Mouse (Mus musculus): Measurements from ENCODE around the gene Kazn. TPM values are rescaled to one million over a fixed set of nuclear protein-coding genes. Genes with fewer than 3 reads are reported as not detected.
A peak's percentile ranks its signal among the peaks of the same experiment; 100 is the strongest.

Kazn gene
- total and polyA plus RNA-seq, 3 experiments, result 0.11 TPM; not detected in 2

GRCm38 (mm10) chr4:142193151-142193578, 46.0 kb downstream of the Kazn start:
- no peaks in the 10 kb centered on the region for H3K4me1 ChIP-seq (ENCODE audit: insufficient read depth, low read depth, low read length)
- H3K4me3 ChIP-seq (ENCODE audit: low read depth, low read length), result no peak overlapping the region
- DNase-seq (ENCODE audit: low spot score) (no peak), ATAC-seq (ENCODE audit: extremely low read depth, insufficient number of reproducible peaks, low FRiP score, poor library complexity, severe bottlenecking) (no peak)
- no peaks in the 10 kb centered on the region for H3K36me3 ChIP-seq (replicated peaks)
- no peak for TF ChIP-seq GATA2 (IDR thresholded peaks at IDR 0.05; ENCODE audit: borderline replicate concordance, low read depth, low read length)
- no peak for TF ChIP-seq TAL1 (conservative IDR thresholded peaks at IDR 0.05; ENCODE audit: low read depth, low read length)
- H3K9me3 ChIP-seq (replicated peaks), result peaks cover 89% of the 10 kb centered on the region
- H3K27me3 ChIP-seq (ENCODE audit: insufficient read depth, low read length), result no peaks in the 10 kb centered on the region

- H3K27me3 ChIP-seq (ENCODE audit: insufficient read depth, low read length), result no peaks in the 10 kb centered on the region
- ATAC-seq (ENCODE audit: extremely low read depth, insufficient number of reproducible peaks, low FRiP score, poor library complexity, severe bottlenecking) (no peak), DNase-seq (ENCODE audit: low spot score) (no peak)
- peaks cover 96% of the 10 kb centered on the region for H3K9me3 ChIP-seq (replicated peaks)
- TF ChIP-seq POLR2AphosphoS5 (IDR thresholded peaks at IDR 0.05; ENCODE audit: insufficient replicate concordance, low read depth, low read length) (no peak), GATA2 (IDR thresholded peaks at IDR 0.05; ENCODE audit: borderline replicate concordance, low read depth, low read length) (no peak), TAL1 (conservative IDR thresholded peaks at IDR 0.05; ENCODE audit: low read depth, low read length) (no peak), CTCF (IDR thresholded peaks at IDR 0.05; ENCODE audit: low read depth, low read length) (no peak), GATA1 (IDR thresholded peaks at IDR 0.05; ENCODE audit: borderline replicate concordance, low read length) (no peak)
- H3K36me3 ChIP-seq (replicated peaks), result no peaks in the 10 kb centered on the region
- 0 out of 2 replicates have a peak overlapping the region, but pooled peaks have one; percentile 20 for H3K4me3 ChIP-seq (ENCODE audit: low read depth, low read length)
- H3K4me1 ChIP-seq (ENCODE audit: insufficient read depth, low read depth, low read length), result no peaks in the 10 kb centered on the region
Measured at GRCm38 (mm10) chr4:142189960-142190359, 49.2 kb downstream of the Kazn start.

- no peak overlapping the region for H3K4me3 ChIP-seq (ENCODE audit: low read depth, low read length)
- H3K27me3 ChIP-seq (ENCODE audit: insufficient read depth, low read length), result no peaks in the 10 kb centered on the region
- H3K9me3 ChIP-seq (replicated peaks), result peaks cover 98% of the 10 kb centered on the region
- TF ChIP-seq POLR2AphosphoS5 (IDR thresholded peaks at IDR 0.05; ENCODE audit: insufficient replicate concordance, low read depth, low read length) (no peak), GATA2 (IDR thresholded peaks at IDR 0.05; ENCODE audit: borderline replicate concordance, low read depth, low read length) (no peak), CTCF (IDR thresholded peaks at IDR 0.05; ENCODE audit: low read depth, low read length) (no peak), TAL1 (conservative IDR thresholded peaks at IDR 0.05; ENCODE audit: low read depth, low read length) (no peak), GATA1 (IDR thresholded peaks at IDR 0.05; ENCODE audit: borderline replicate concordance, low read length) (no peak)
- no peaks in the 10 kb centered on the region for H3K36me3 ChIP-seq (replicated peaks)
- no peaks in the 10 kb centered on the region for H3K4me1 ChIP-seq (ENCODE audit: insufficient read depth, low read depth, low read length)
- DNase-seq (ENCODE audit: low spot score) (no peak), ATAC-seq (ENCODE audit: extremely low read depth, insufficient number of reproducible peaks, low FRiP score, poor library complexity, severe bottlenecking) (no peak)
Measured at GRCm38 (mm10) chr4:142188501-142188900, 50.7 kb downstream of the Kazn start.

- Histone ChIP-seq H3K27me3 (ENCODE audit: insufficient read depth, low read length) (no peaks in the 10 kb centered on the region), H3K36me3 (replicated peaks) (no peaks in the 10 kb centered on the region), H3K4me3 (ENCODE audit: low read depth, low read length) (no peak overlapping the region), H3K9me3 (replicated peaks) (peaks cover 100% of the 10 kb centered on the region), H3K4me1 (ENCODE audit: insufficient read depth, low read depth, low read length) (no peaks in the 10 kb centered on the region)
- no peak for DNase-seq (ENCODE audit: low spot score)
- no peak for TF ChIP-seq TAL1 (conservative IDR thresholded peaks at IDR 0.05; ENCODE audit: low read depth, low read length)
- no peak for TF ChIP-seq GATA1 (IDR thresholded peaks at IDR 0.05; ENCODE audit: borderline replicate concordance, low read length)
- no peak for TF ChIP-seq CTCF (IDR thresholded peaks at IDR 0.05; ENCODE audit: low read depth, low read length)
- no peak for TF ChIP-seq POLR2AphosphoS5 (IDR thresholded peaks at IDR 0.05; ENCODE audit: insufficient replicate concordance, low read depth, low read length)
- no peak for TF ChIP-seq GATA2 (IDR thresholded peaks at IDR 0.05; ENCODE audit: borderline replicate concordance, low read depth, low read length)
- ATAC-seq (ENCODE audit: extremely low read depth, insufficient number of reproducible peaks, low FRiP score, poor library complexity, severe bottlenecking), result no peak
Measured at GRCm38 (mm10) chr4:142186155-142186554, 53.0 kb downstream of the Kazn start.

- Histone ChIP-seq H3K9me3 (replicated peaks) (peaks cover 100% of the 10 kb centered on the region), H3K27me3 (ENCODE audit: insufficient read depth, low read length) (no peaks in the 10 kb centered on the region), H3K4me3 (ENCODE audit: low read depth, low read length) (no peak overlapping the region), H3K36me3 (replicated peaks) (no peaks in the 10 kb centered on the region), H3K4me1 (ENCODE audit: insufficient read depth, low read depth, low read length) (no peaks in the 10 kb centered on the region)
- DNase-seq (ENCODE audit: low spot score) (no peak), ATAC-seq (ENCODE audit: extremely low read depth, insufficient number of reproducible peaks, low FRiP score, poor library complexity, severe bottlenecking) (no peak)
- no peak for TF ChIP-seq TAL1 (conservative IDR thresholded peaks at IDR 0.05; ENCODE audit: low read depth, low read length)
- TF ChIP-seq POLR2AphosphoS5 (IDR thresholded peaks at IDR 0.05; ENCODE audit: insufficient replicate concordance, low read depth, low read length), result no peak
- no peak for TF ChIP-seq GATA1 (IDR thresholded peaks at IDR 0.05; ENCODE audit: borderline replicate concordance, low read length)
- no peak for TF ChIP-seq CTCF (IDR thresholded peaks at IDR 0.05; ENCODE audit: low read depth, low read length)
- no peak for TF ChIP-seq GATA2 (IDR thresholded peaks at IDR 0.05; ENCODE audit: borderline replicate concordance, low read depth, low read length)
Measured at GRCm38 (mm10) chr4:142185533-142185900, 53.7 kb downstream of the Kazn start.

- no peak overlapping the region for H3K4me3 ChIP-seq (ENCODE audit: low read depth, low read length)
- peaks cover 100% of the 10 kb centered on the region for H3K9me3 ChIP-seq (replicated peaks)
- TF ChIP-seq POLR2AphosphoS5 (IDR thresholded peaks at IDR 0.05; ENCODE audit: insufficient replicate concordance, low read depth, low read length), result no peak
- TF ChIP-seq GATA2 (IDR thresholded peaks at IDR 0.05; ENCODE audit: borderline replicate concordance, low read depth, low read length), result no peak
- no peak for TF ChIP-seq TAL1 (conservative IDR thresholded peaks at IDR 0.05; ENCODE audit: low read depth, low read length)
- no peak for TF ChIP-seq CTCF (IDR thresholded peaks at IDR 0.05; ENCODE audit: low read depth, low read length)
- TF ChIP-seq GATA1 (IDR thresholded peaks at IDR 0.05; ENCODE audit: borderline replicate concordance, low read length), result no peak
- H3K27me3 ChIP-seq (ENCODE audit: insufficient read depth, low read length), result no peaks in the 10 kb centered on the region
- ATAC-seq (ENCODE audit: extremely low read depth, insufficient number of reproducible peaks, low FRiP score, poor library complexity, severe bottlenecking) (no peak), DNase-seq (ENCODE audit: low spot score) (no peak)
- H3K36me3 ChIP-seq (replicated peaks), result no peaks in the 10 kb centered on the region
- no peaks in the 10 kb centered on the region for H3K4me1 ChIP-seq (ENCODE audit: insufficient read depth, low read depth, low read length)
Measured at GRCm38 (mm10) chr4:142184852-142185532, 54.2 kb downstream of the Kazn start.

All from G1E (cell line).